Mouse (Mus musculus) hindbrain, embryonic 12.5 days (tissue): ENCODE results near the gene Ciapin1. TPM values are rescaled to one million over a fixed set of nuclear protein-coding genes. Genes with fewer than 3 reads are reported as not detected.

ENCODE experiments used
- ATAC-seq: fragments of 200-750 bp; cut with Nextera tagmentation; 2 replicates; pipeline ENCODE4 v1.8.0; 2017; ENCODE audit warnings: moderate TSS enrichment; ENCODE audit not compliant: low FRiP score
- H3K27ac ChIP-seq: fragments of 300-500 bp; sonication (generic); 2 replicates; pipeline ENCODE4 v1.5.1; 2016; ENCODE audit warnings: mild to moderate bottlenecking
- H3K27me3 ChIP-seq: fragments of 300-500 bp; sonication (generic); 2 replicates; pipeline ENCODE4 v1.6.1; 2016; ENCODE audit warnings: mild to moderate bottlenecking
- H3K36me3 ChIP-seq: fragments of 300-500 bp; sonication (generic); 2 replicates; pipeline ENCODE4 v1.6.1; 2016; ENCODE audit warnings: mild to moderate bottlenecking
- H3K4me1 ChIP-seq: fragments of 300-500 bp; sonication (generic); 2 replicates; pipeline ENCODE4 v1.6.1; 2016
- H3K4me2 ChIP-seq: fragments of 300-500 bp; sonication (generic); replicated peaks from 2 replicates; pipeline ENCODE4 v1.6.1; 2016; ENCODE audit warnings: mild to moderate bottlenecking
- H3K4me3 ChIP-seq: fragments of 300-500 bp; sonication (generic); 2 replicates; pipeline ENCODE4 v1.5.1; 2016; ENCODE audit warnings: mild to moderate bottlenecking
- H3K9ac ChIP-seq: fragments of 300-500 bp; sonication (generic); 2 replicates; pipeline ENCODE4 v1.6.1; 2016; ENCODE audit warnings: mild to moderate bottlenecking, moderate library complexity
- H3K9me3 ChIP-seq: fragments of 300-500 bp; sonication (generic); replicated peaks from 2 replicates; pipeline ENCODE4 v1.6.1; 2016; ENCODE audit warnings: mild to moderate bottlenecking
- WGBS: fragments of 180-500 bp; shearing (Covaris S2); methylation state at CpG from one replicate; pipeline ENCODE4 v1.1.7; 2016; 5-methylcytosine and 5-hydroxymethylcytosine counted together
- polyA plus RNA-seq: library from polyadenylated mRNA; unstranded; fragments of >200 nt; fragmentation: Nextera tagmentation; extraction: Ambion mirVana; gene quantifications from 2 replicates; pipeline ENCODE4 v1.2.1, GENCODE M21; 2016

The Ciapin1 gene
- polyA plus RNA-seq, 1 experiment from 2014 or later, result 169 TPM

GRCm38 (mm10) chr8:94781155-94781837 is 56.9 kb downstream of the Ciapin1 start:
- Histone ChIP-seq H3K27ac (no peak overlapping the region), H3K4me2 (no peak overlapping the region), H3K9ac (no peak overlapping the region), H3K4me3 (no peak overlapping the region), H3K36me3 (no peaks in the 10 kb centered on the region), H3K9me3 (no peaks in the 10 kb centered on the region), H3K4me1 (peaks cover 24% of the 10 kb centered on the region), H3K27me3 (no peaks in the 10 kb centered on the region)
- WGBS, result 63% methylated on average over 7 of the region's 7 CpGs
- no peak for ATAC-seq

GRCm38 (mm10) chr8:94780491-94781154 is 57.5 kb downstream of the Ciapin1 start:
- WGBS, result 77% methylated on average over 21 of the region's 21 CpGs
- no peak overlapping the region for H3K27ac ChIP-seq
- H3K4me1 ChIP-seq, result peaks cover 24% of the 10 kb centered on the region
- H3K4me2 ChIP-seq, result no peak overlapping the region
- ATAC-seq, result no peak
- no peak overlapping the region for H3K4me3 ChIP-seq
- no peaks in the 10 kb centered on the region for H3K9me3 ChIP-seq
- no peak overlapping the region for H3K9ac ChIP-seq
- no peaks in the 10 kb centered on the region for H3K36me3 ChIP-seq
- no peaks in the 10 kb centered on the region for H3K27me3 ChIP-seq

- H3K9ac ChIP-seq, result no peak overlapping the region
- H3K4me2 ChIP-seq, result no peak overlapping the region
- no peak overlapping the region for H3K4me3 ChIP-seq
- H3K36me3 ChIP-seq, result no peaks in the 10 kb centered on the region
- no peak for ATAC-seq
- H3K9me3 ChIP-seq, result no peaks in the 10 kb centered on the region
- H3K27ac ChIP-seq, result no peak overlapping the region
- H3K27me3 ChIP-seq, result 0 out of 2 replicates have a peak, but pooled peaks cover 4% of the 10 kb centered on the region
- WGBS, result 95% methylated on average over 16 of the region's 16 CpGs
- peaks cover 24% of the 10 kb centered on the region for H3K4me1 ChIP-seq
These were observed 58.4 kb downstream of the Ciapin1 start for GRCm38 (mm10) chr8:94779534-94780294.

DNA sequence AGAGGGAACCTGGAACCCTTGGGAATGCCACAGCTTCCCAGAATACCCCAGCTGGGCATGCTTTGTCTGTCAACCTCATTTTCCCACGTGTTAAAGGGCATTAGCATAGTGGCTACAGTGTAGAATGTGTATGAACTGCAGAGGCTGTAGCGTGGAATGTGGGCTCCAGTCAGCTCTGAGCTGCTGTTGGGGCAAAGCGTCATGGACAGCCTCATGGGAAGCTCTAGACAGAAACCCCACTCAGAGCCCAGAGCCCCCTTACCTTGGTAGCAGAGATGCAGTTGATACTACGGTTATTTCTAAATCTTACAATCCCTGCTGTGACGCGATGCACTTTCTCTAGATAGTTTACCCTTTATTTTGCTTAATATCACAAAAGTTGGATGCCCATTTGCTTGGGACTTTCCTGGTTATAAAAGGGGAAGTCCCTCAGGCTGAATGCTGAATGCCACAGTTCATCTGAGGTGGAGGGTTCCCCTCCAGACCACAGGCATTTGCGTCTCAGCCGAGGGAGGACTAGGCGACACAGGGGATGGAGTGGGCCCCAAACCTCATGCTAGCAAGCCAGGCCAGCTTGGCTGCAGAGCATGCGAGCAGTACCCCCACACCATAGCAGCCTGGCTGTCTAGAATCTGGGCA is 59.1 kb downstream of the Ciapin1 start:
- H3K4me3 ChIP-seq, result no peak overlapping the region
- 68% methylated on average over 10 of the region's 10 CpGs for WGBS
- no peaks in the 10 kb centered on the region for H3K36me3 ChIP-seq
- H3K9ac ChIP-seq, result no peak overlapping the region
- ATAC-seq, result no peak
- H3K27me3 ChIP-seq, result peaks cover 9% of the 10 kb centered on the region; the same call in 1 of the 2 replicates
- peaks cover 26% of the 10 kb centered on the region for H3K4me1 ChIP-seq
- peak overlapping the region; percentile 48; the same call in 1 of the 2 replicates for H3K27ac ChIP-seq
- no peak overlapping the region for H3K4me2 ChIP-seq
- H3K9me3 ChIP-seq, result no peaks in the 10 kb centered on the region

DNA sequence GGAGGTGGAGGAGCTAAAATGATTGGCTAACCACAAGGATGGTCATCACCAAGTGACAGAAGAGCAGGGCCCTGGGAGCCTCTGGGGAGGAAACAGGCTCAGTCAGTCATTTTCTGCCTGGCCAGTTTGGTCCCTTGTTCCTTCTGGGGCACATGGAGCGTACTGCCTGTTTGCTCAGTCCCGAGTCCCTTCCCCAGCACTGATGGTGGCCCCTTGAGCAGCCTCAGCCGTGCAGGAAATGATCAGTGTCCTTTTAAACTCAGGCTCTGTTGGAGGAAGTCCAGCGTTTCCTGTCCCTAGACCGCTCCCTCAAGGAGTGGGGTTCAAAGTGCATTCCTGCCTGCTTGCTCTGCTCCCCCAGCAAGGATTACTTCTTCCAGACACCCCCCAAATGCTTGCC is 59.7 kb downstream of the Ciapin1 start:
- ATAC-seq, result no peak
- Histone ChIP-seq H3K4me2 (no peak overlapping the region), H3K9ac (no peak overlapping the region), H3K27me3 (peaks cover 15% of the 10 kb centered on the region; the same call in 1 of the 2 replicates), H3K4me1 (peaks cover 32% of the 10 kb centered on the region), H3K36me3 (no peaks in the 10 kb centered on the region), H3K27ac (peak overlapping the region; percentile 48; the same call in 1 of the 2 replicates), H3K4me3 (no peak overlapping the region), H3K9me3 (no peaks in the 10 kb centered on the region)
- WGBS, result 57% methylated on average over 5 of the region's 5 CpGs

GRCm38 (mm10) chr8:94778036-94778435 is 60.1 kb downstream of the Ciapin1 start:
- Histone ChIP-seq H3K4me1 (peaks cover 36% of the 10 kb centered on the region), H3K27me3 (peaks cover 16% of the 10 kb centered on the region; the same call in 1 of the 2 replicates), H3K9ac (no peak overlapping the region; the same call in 1 of the 2 replicates), H3K27ac (peak overlapping the region; percentile 48; the same call in 1 of the 2 replicates), H3K4me2 (no peak overlapping the region), H3K36me3 (no peaks in the 10 kb centered on the region), H3K4me3 (no peak overlapping the region), H3K9me3 (no peaks in the 10 kb centered on the region)
- ATAC-seq, result no peak
- 59% methylated on average over 10 of the region's 10 CpGs for WGBS

- H3K4me1 ChIP-seq, result peaks cover 47% of the 10 kb centered on the region
- H3K27ac ChIP-seq, result no peak overlapping the region
- 89% methylated on average over 2 of the region's 2 CpGs for WGBS
- H3K9me3 ChIP-seq, result no peaks in the 10 kb centered on the region
- H3K27me3 ChIP-seq, result peaks cover 24% of the 10 kb centered on the region
- no peak for ATAC-seq
- H3K9ac ChIP-seq, result no peak overlapping the region
- no peak overlapping the region for H3K4me3 ChIP-seq
- no peak overlapping the region for H3K4me2 ChIP-seq
- no peaks in the 10 kb centered on the region for H3K36me3 ChIP-seq
These were observed 61.8 kb downstream of the Ciapin1 start for GRCm38 (mm10) chr8:94776346-94776745.

- H3K4me1 ChIP-seq, result peaks cover 51% of the 10 kb centered on the region
- H3K9ac ChIP-seq, result no peak overlapping the region
- H3K27ac ChIP-seq, result no peak overlapping the region
- no peak for ATAC-seq
- no peak overlapping the region for H3K4me3 ChIP-seq
- no peaks in the 10 kb centered on the region for H3K9me3 ChIP-seq
- 79% methylated on average over 1 of the region's 1 CpGs for WGBS
- peaks cover 41% of the 10 kb centered on the region for H3K27me3 ChIP-seq
- H3K36me3 ChIP-seq, result no peaks in the 10 kb centered on the region
- no peak overlapping the region for H3K4me2 ChIP-seq
These were observed 63.6 kb downstream of the Ciapin1 start for GRCm38 (mm10) chr8:94774601-94775000.

GRCm38 (mm10) chr8:94773700-94774171 is 64.4 kb downstream of the Ciapin1 start:
- Histone ChIP-seq H3K9me3 (no peaks in the 10 kb centered on the region), H3K9ac (no peak overlapping the region), H3K4me3 (peak overlapping the region; percentile 45), H3K4me1 (peaks cover 44% of the 10 kb centered on the region), H3K4me2 (peak overlapping the region; percentile 75), H3K27ac (no peak overlapping the region; the same call in 1 of the 2 replicates), H3K27me3 (peaks cover 42% of the 10 kb centered on the region), H3K36me3 (no peaks in the 10 kb centered on the region)
- WGBS, result 14% methylated on average over 12 of the region's 12 CpGs
- ATAC-seq, result no peak

- peaks cover 42% of the 10 kb centered on the region for H3K27me3 ChIP-seq
- 44% methylated on average over 6 of the region's 6 CpGs for WGBS
- peaks cover 37% of the 10 kb centered on the region for H3K4me1 ChIP-seq
- no peaks in the 10 kb centered on the region for H3K9me3 ChIP-seq
- no peak for ATAC-seq
- no peak overlapping the region for H3K27ac ChIP-seq
- H3K9ac ChIP-seq, result 0 out of 2 replicates have a peak overlapping the region, but pooled peaks have one; percentile 56
- H3K36me3 ChIP-seq, result no peaks in the 10 kb centered on the region
- peak overlapping the region; percentile 45; the same call in 1 of the 2 replicates for H3K4me3 ChIP-seq
- H3K4me2 ChIP-seq, result peak overlapping the region; percentile 75
These were observed 65.1 kb downstream of the Ciapin1 start for GRCm38 (mm10) chr8:94773048-94773447.

DNA sequence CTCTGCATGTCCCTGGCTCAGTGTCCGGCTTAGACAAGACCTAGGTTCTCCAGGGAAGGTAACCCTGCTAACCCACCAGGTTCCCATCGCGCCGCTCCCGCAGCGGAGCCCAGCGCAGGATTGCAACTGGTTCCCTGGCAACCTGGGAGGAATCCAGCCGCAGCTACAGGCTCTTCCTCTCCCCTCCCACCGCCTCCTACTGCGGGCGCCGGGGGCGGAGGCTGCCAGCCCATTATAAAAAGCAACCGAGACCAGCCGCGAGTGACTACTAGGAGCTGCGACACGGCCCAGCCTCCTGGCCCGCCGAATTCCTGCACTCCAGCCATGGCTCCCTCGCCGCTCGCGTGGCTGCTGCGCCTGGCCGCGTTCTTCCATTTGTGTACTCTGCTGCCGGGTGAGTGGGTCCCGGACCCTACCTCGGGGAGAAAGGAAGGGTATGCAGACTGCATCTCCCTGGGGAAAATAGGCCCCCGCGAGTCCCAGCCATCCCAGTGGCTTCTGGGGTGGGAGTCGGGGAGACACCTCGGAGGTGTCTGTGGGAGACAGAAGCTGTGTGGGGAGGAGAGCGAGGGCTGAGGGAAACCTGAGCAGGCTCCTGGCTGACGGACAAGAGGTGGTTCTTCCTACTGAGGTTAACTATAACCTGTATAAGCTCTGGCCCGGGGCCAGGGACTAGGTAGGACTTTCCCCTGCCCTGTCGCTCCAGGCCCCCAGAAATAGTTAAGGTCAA is 66.1 kb downstream of the Ciapin1 start, which contains the start of gene Cx3cl1:
Cx3cl1 (plus strand) TSS at position 69 of the 730 bp plus-strand sequence.
- H3K4me3 ChIP-seq, result peak within 1 kb of the TSS; percentile 45
- ATAC-seq, result peak; percentile 85
- 1% methylated on average over 38 of the region's 38 CpGs for WGBS
- peak within 1 kb of the TSS; percentile 56 for H3K9ac ChIP-seq
- H3K4me1 ChIP-seq, result peaks cover 33% of the 10 kb centered on the region
- no peaks in the 10 kb centered on the region for H3K36me3 ChIP-seq
- peak within 1 kb of the TSS; percentile 75 for H3K4me2 ChIP-seq
- H3K27ac ChIP-seq, result no peak within 1 kb of the TSS
- H3K9me3 ChIP-seq, result no peaks in the 10 kb centered on the region
- peaks cover 42% of the 10 kb centered on the region for H3K27me3 ChIP-seq
